Mouse (Mus musculus) brown adipose tissue, adult 24 weeks (tissue): ENCODE data around the gene Tyms. TPM values are rescaled to one million over a fixed set of nuclear protein-coding genes. Genes with fewer than 3 reads are reported as not detected.
A peak's percentile ranks its signal among the peaks of the same experiment; 100 is the strongest.
"Not testable (repeated sequence)": the region's sequence is repeated elsewhere in the genome, so short reads cannot be mapped to it uniquely, and the experiment has no call there.

ENCODE experiments used
- H3K27ac ChIP-seq: fragments of 200-500 bp; replicated peaks from 2 replicates; pipeline ENCODE4 v1.5.1; 2012; ENCODE audit warnings: low read depth, mild to moderate bottlenecking, low read length
- H3K4me1 ChIP-seq: fragments of 200-500 bp; 2 replicates; pipeline ENCODE4 v1.6.1; 2012; ENCODE audit warnings: low read length, mixed read lengths; ENCODE audit not compliant: control insufficient read depth, insufficient read depth, insufficient read length
- H3K4me3 ChIP-seq: fragments of 200-500 bp; 2 replicates; pipeline ENCODE4 v1.5.1; 2012; ENCODE audit warnings: low read depth, mild to moderate bottlenecking, low read length, moderate library complexity; ENCODE audit not compliant: insufficient read depth
- polyA plus RNA-seq: library from polyadenylated mRNA; stranded (reverse); fragments of >200 nt; gene quantifications from 2 replicates; pipeline ENCODE4 v1.2.4, GENCODE M21; 2012; ENCODE audit not compliant: missing spikeins, insufficient read depth, insufficient read length

Gene Tyms
- polyA plus RNA-seq, 1 experiment = 5.2 TPM

- no peak overlapping the region for H3K27ac ChIP-seq
- H3K4me1 ChIP-seq = peaks cover 3% of the 10 kb centered on the region; the same call in 1 of the 2 replicates
- H3K4me3 ChIP-seq = no peak overlapping the region
Measured at GRCm38 (mm10) chr5:30058216-30058731, 15.1 kb downstream of the Tyms start.

- H3K4me3 ChIP-seq, H3K4me1 ChIP-seq, H3K27ac ChIP-seq: not testable (repeated sequence)
Measured at GRCm38 (mm10) chr5:30039841-30040240, 33.6 kb downstream of the Tyms start.

GRCm38 (mm10) chr5:30039324-30039723, 34.1 kb downstream of the Tyms start:
- H3K4me1 ChIP-seq, H3K4me3 ChIP-seq, H3K27ac ChIP-seq: not testable (repeated sequence)

GRCm38 (mm10) chr5:30037111-30037510, 36.3 kb downstream of the Tyms start:
- H3K27ac ChIP-seq, H3K4me3 ChIP-seq, H3K4me1 ChIP-seq: not testable (repeated sequence)

- H3K4me3 ChIP-seq, H3K27ac ChIP-seq, H3K4me1 ChIP-seq: not testable (repeated sequence)
Measured at GRCm38 (mm10) chr5:30035862-30036261, 37.6 kb downstream of the Tyms start.

- 0 out of 2 replicates have a peak, but pooled peaks cover 3% of the 10 kb centered on the region for H3K4me1 ChIP-seq
- H3K4me3 ChIP-seq = no peak overlapping the region
Measured at GRCm38 (mm10) chr5:30014580-30014979, 58.8 kb downstream of the Tyms start.

GRCm38 (mm10) chr5:30012726-30013503, 60.5 kb downstream of the Tyms start, which contains the start of gene Il6:
Gene Il6 (plus strand): TSS chr5:30013114.
- Histone ChIP-seq H3K4me3 (0 out of 2 replicates have a peak within 1 kb of the TSS, but pooled peaks have one; percentile 10), H3K27ac (no peak within 1 kb of the TSS)

More at GRCm38 (mm10) chr5:30014580-30014979, 58.8 kb downstream of the Tyms start:
- H3K27ac ChIP-seq = no peak overlapping the region

More at GRCm38 (mm10) chr5:30012726-30013503, 60.5 kb downstream of the Tyms start, which contains the start of gene Il6:
- 0 out of 2 replicates have a peak, but pooled peaks cover 3% of the 10 kb centered on the region for H3K4me1 ChIP-seq

Other genes starting within 250 kb of the Tyms start
- not detected in 2 replicates for gene Il6, start 60.5 kb downstream of the Tyms start, polyA plus RNA-seq
- gene Garem2, start 31.5 kb upstream of the Tyms start, polyA plus RNA-seq = not detected in 2 replicates
- gene 3110082J24Rik, start 32.5 kb upstream of the Tyms start, polyA plus RNA-seq = not detected in 2 replicates
- gene Hadha, start 81.5 kb upstream of the Tyms start, polyA plus RNA-seq = 1,889 and 2,102 TPM in 2 replicates
- gene Hadhb, start 81.6 kb upstream of the Tyms start, polyA plus RNA-seq = 4,023 and 4,386 TPM in 2 replicates
- not detected in 2 replicates for gene Adgrf3, start 132.1 kb upstream of the Tyms start, polyA plus RNA-seq
- 10.4 and 12.5 TPM in 2 replicates for gene Selenoi, start 159.0 kb upstream of the Tyms start, polyA plus RNA-seq
- gene Drc1, start 207.8 kb upstream of the Tyms start, polyA plus RNA-seq = not detected in 2 replicates